Mouse (Mus musculus): ENCODE measurements around the gene Cmip. TPM values are rescaled to one million over a fixed set of nuclear protein-coding genes. Genes with fewer than 3 reads are reported as not detected.

Gene Cmip
- polyA plus RNA-seq, 1 experiment from 2014 or later = 10.5 TPM

DNA sequence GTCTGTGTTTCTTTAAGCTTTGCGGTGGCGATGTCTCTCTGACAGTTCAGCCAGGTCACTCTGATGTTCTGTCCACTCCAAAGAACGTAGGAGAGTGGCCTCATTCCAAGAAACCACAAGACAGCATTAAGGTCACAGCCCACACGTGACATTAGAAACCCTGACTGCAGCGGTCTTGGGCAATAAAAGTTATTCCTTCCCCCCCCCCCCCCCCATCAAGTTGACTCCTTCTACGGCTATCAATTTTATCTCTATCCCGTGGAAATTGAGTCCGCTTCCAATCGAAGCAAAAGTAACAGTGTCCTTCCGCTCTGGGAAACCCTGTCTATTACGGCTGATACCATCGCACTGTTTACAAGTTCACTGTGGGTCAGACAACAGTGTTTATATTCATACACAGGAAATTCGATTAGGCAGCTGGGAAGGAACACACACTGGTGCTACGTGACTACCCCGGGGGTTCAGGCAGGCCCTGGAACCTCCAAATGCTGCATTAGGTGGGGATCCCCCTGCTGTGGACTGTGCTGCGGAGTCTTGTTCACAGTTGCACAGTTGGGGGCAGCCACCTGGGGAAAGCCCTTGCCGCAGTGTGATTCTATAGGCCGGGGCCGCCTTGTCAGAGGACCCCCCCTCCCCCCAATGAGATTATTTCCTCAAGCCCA, 82.6 kb downstream of the Cmip start:
- Histone ChIP-seq H3K4me1 (replicated peaks) (peaks cover 66% of the 10 kb centered on the region), H3K9me3 (replicated peaks) (no peaks in the 10 kb centered on the region), H3K27ac (ENCODE audit: poor library complexity, severe bottlenecking) (no peak overlapping the region), H3K4me3 (no peak overlapping the region), H3K4me2 (peak overlapping the region; percentile 23), H3K9ac (no peak overlapping the region; the same call in 1 of the 2 replicates), H3K36me3 (no peaks in the 10 kb centered on the region), H3K27me3 (replicated peaks) (no peaks in the 10 kb centered on the region)
- no peak for ATAC-seq (ENCODE audit: insufficient number of reproducible peaks, low FRiP score)
- 29% methylated on average over 19 of the region's 19 CpGs for WGBS

DNA sequence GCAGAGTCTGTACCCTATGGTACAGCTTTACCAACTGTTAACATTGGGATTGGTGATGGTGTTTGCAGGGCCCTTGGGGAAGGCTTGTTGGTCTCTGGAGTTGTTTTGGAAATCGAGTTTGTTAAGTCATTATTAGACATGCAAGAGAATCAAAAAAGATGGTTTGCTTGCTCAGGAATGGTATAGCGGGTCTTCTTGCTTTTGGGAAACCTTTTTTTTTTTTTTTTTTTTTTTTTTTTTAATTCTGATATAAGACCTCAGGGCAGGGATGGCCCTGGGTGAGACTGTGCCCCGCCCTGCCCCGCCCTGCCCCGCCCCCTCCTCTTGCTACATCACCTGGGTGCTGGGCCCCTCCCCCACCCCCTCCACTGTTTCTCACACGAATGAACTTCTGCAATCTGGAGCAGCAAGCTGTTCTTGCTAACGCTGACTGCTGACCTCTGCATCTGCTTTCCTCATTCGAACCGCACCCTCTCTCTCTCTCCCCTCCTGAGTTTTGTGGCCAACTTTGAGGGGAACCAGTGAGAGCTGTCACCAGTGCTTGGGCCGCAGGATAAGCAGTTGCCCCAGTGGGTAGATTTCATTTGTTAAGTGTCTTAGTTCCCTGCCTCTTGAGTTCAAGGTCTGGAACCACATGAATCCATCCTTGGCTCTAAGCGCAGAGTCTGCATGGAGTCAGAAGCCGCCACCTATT, 83.2 kb downstream of the Cmip start:
- no peak overlapping the region for H3K9ac ChIP-seq
- H3K4me1 ChIP-seq (replicated peaks) = peaks cover 66% of the 10 kb centered on the region
- no peaks in the 10 kb centered on the region for H3K36me3 ChIP-seq
- no peaks in the 10 kb centered on the region for H3K27me3 ChIP-seq (replicated peaks)
- no peak overlapping the region for H3K4me3 ChIP-seq
- 31% methylated on average over 12 of the region's 12 CpGs for WGBS
- peak overlapping the region; percentile 23; the same call in 1 of the 2 replicates for H3K4me2 ChIP-seq
- no peaks in the 10 kb centered on the region for H3K9me3 ChIP-seq (replicated peaks)
- no peak overlapping the region for H3K27ac ChIP-seq (ENCODE audit: poor library complexity, severe bottlenecking)
- no peak for ATAC-seq (ENCODE audit: insufficient number of reproducible peaks, low FRiP score)

DNA sequence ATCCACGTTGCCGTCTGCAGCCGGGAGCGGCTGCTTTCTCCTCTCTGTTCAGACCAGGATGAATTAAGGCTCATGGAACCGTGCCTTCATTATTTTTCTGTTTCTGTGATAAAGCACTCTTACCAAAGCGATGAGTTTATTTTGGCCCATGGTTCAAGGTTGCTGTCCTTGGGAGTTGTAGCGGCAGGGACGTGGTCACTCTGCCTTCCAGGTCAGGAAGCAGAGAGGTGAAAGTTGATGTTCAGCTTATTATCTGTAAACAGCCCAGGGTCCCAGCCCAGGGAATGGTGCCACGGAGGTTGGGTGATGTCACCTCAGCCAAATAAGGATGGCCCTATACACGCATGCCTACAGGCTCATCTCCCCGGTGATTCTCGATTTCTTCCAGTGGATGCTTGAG, 83.9 kb downstream of the Cmip start:
- Histone ChIP-seq H3K27me3 (replicated peaks) (no peaks in the 10 kb centered on the region), H3K4me2 (no peak overlapping the region)

DNA sequence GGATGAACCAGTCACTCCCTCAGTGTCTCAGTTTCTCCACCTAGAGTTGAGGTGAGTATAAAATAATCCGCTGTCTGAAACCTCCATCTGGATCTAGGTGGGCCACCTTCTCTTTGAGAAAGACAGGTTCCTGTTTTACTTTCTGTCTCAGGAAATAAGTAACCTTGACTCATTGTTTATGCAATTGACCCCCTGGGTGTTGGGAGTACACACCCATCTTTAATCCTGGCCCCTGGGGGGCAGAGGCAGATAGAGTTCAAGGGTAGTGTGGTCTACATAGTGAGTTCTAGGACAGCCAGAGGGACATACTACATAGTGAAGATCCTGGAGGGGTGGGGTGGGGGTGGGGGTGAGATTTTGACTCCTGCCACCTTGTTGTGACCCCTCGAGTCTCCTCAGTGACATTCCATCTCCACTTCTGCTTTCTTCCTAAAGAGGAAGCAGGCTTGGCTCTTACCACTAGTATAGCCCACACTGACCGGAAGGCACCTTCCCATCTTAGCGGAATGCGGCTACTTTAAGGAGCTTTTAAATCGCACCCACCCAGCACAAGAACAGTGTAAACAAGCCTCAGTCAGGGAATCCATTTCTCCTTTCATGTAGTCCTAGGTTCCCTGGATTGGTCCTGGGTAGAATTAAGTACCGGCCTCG, 86.0 kb downstream of the Cmip start:
- Histone ChIP-seq H3K4me3 (no peak overlapping the region), H3K9me3 (replicated peaks) (no peaks in the 10 kb centered on the region), H3K4me1 (replicated peaks) (peaks cover 61% of the 10 kb centered on the region), H3K27me3 (replicated peaks) (no peaks in the 10 kb centered on the region), H3K27ac (ENCODE audit: poor library complexity, severe bottlenecking) (no peak overlapping the region), H3K36me3 (no peaks in the 10 kb centered on the region), H3K9ac (no peak overlapping the region), H3K4me2 (peak overlapping the region; percentile 7; the same call in 1 of the 2 replicates)
- ATAC-seq (ENCODE audit: insufficient number of reproducible peaks, low FRiP score) = no peak
- 66% methylated on average over 8 of the region's 8 CpGs for WGBS

More for the DNA sequence above, 83.9 kb downstream of the Cmip start:
- Histone ChIP-seq H3K36me3 (no peaks in the 10 kb centered on the region), H3K4me1 (replicated peaks) (peaks cover 62% of the 10 kb centered on the region), H3K27ac (ENCODE audit: poor library complexity, severe bottlenecking) (no peak overlapping the region), H3K9ac (no peak overlapping the region), H3K9me3 (replicated peaks) (no peaks in the 10 kb centered on the region), H3K4me3 (no peak overlapping the region)
- 88% methylated on average over 12 of the region's 12 CpGs for WGBS
- ATAC-seq (ENCODE audit: insufficient number of reproducible peaks, low FRiP score) = no peak

DNA sequence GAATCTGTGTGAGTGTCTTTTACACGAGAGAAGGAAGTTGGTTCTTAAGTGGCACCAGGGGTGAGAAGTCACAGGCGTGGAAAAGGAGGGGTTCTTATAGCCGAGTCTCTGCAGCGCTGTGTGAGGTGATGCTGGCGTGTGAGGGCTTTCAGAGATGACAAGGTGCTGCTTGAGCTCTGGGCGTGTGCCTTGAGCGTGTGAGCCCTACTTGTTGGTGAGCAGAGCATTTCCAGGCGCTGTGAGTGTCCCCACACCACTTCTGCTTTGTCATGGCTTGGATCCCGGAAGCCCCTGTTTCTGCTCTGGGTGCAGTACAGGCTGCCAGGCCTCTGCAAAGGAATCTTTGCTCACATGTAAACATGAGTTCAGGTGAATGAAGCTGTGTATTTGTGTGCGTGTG, 86.6 kb downstream of the Cmip start:
- Histone ChIP-seq H3K27me3 (replicated peaks) (no peaks in the 10 kb centered on the region), H3K4me1 (replicated peaks) (peaks cover 61% of the 10 kb centered on the region), H3K9me3 (replicated peaks) (no peaks in the 10 kb centered on the region), H3K36me3 (no peaks in the 10 kb centered on the region), H3K27ac (ENCODE audit: poor library complexity, severe bottlenecking) (no peak overlapping the region; the same call in 1 of the 2 replicates), H3K4me2 (peak overlapping the region; percentile 7; the same call in 1 of the 2 replicates), H3K9ac (no peak overlapping the region), H3K4me3 (no peak overlapping the region)
- WGBS = 51% methylated on average over 10 of the region's 10 CpGs
- no peak for ATAC-seq (ENCODE audit: insufficient number of reproducible peaks, low FRiP score)

DNA sequence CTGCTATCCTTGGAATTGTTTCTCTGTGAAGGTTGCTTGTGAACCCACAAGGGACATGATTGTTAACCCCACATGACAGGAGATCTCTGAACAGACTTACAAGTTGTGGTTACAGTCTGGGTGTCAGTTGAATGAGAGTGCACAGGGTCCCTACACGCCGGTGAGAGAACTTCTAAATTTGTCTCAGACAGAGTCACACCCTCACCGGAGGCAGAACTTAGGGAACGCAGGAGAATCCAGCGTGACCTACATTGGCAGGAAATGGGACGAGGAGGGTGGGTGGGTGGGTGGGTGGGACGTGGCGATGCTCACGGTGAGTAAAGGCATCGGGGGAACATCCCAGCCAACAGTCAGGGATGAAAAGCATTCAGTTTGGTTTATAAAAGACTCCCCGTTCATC, 88.0 kb downstream of the Cmip start:
- Histone ChIP-seq H3K4me1 (replicated peaks) (peaks cover 47% of the 10 kb centered on the region), H3K4me2 (no peak overlapping the region), H3K27ac (ENCODE audit: poor library complexity, severe bottlenecking) (no peak overlapping the region), H3K9ac (no peak overlapping the region), H3K27me3 (replicated peaks) (no peaks in the 10 kb centered on the region), H3K36me3 (no peaks in the 10 kb centered on the region), H3K4me3 (no peak overlapping the region), H3K9me3 (replicated peaks) (no peaks in the 10 kb centered on the region)
- ATAC-seq (ENCODE audit: insufficient number of reproducible peaks, low FRiP score) = no peak
- WGBS = 48% methylated on average over 11 of the region's 11 CpGs

DNA sequence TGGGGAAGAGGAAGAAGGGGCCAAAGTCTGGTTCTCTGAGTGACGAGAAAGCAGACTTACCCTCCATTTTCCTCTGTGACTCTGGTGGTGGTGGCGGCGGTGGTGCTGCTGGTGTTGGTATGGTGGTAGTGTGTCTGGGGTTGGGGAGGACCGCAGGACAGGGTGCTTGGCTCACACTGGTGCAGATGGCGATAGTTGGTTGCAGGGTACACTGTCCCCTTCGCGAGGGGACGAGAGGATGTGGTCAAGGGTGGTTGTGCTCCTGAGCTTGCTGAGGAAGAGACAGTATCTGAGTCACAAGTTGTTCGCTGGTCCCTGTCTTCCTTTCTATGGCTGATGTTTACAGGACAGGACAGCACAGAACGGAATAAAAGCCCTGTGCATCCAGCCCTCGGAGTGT, 88.5 kb downstream of the Cmip start:
- peaks cover 43% of the 10 kb centered on the region for H3K4me1 ChIP-seq (replicated peaks)
- WGBS = 88% methylated on average over 11 of the region's 11 CpGs
- H3K27me3 ChIP-seq (replicated peaks) = no peaks in the 10 kb centered on the region
- no peak overlapping the region for H3K4me3 ChIP-seq
- H3K4me2 ChIP-seq = no peak overlapping the region
- H3K27ac ChIP-seq (ENCODE audit: poor library complexity, severe bottlenecking) = no peak overlapping the region
- no peaks in the 10 kb centered on the region for H3K36me3 ChIP-seq
- no peaks in the 10 kb centered on the region for H3K9me3 ChIP-seq (replicated peaks)
- no peak for ATAC-seq (ENCODE audit: insufficient number of reproducible peaks, low FRiP score)
- H3K9ac ChIP-seq = no peak overlapping the region

DNA sequence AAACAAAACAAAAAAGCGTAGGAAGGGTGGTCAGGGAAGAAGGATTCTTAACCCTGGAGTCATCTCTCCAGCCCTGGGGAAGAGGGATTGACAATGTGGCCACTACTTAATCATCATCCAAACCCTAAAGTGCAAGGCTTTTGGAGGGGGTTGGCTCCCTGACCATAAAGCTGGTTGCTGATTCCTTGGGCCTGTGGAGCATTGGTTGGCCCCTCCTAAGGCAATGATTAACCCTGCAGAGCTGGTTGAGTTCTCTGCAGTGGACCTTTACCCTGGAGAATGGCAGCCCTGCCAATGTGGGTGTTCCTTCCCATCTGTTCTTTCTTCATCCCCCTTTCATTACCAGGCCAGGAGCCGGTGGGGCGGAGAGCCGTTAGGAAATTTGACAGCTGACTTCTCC, 90.7 kb downstream of the Cmip start:
- peaks cover 43% of the 10 kb centered on the region for H3K4me1 ChIP-seq (replicated peaks)
- no peak overlapping the region for H3K4me3 ChIP-seq
- no peak overlapping the region for H3K4me2 ChIP-seq
- H3K9ac ChIP-seq = no peak overlapping the region
- no peak for ATAC-seq (ENCODE audit: insufficient number of reproducible peaks, low FRiP score)
- WGBS = 95% methylated on average over 4 of the region's 4 CpGs
- no peaks in the 10 kb centered on the region for H3K36me3 ChIP-seq
- H3K27ac ChIP-seq (ENCODE audit: poor library complexity, severe bottlenecking) = no peak overlapping the region
- H3K9me3 ChIP-seq (replicated peaks) = no peaks in the 10 kb centered on the region
- H3K27me3 ChIP-seq (replicated peaks) = no peaks in the 10 kb centered on the region

DNA sequence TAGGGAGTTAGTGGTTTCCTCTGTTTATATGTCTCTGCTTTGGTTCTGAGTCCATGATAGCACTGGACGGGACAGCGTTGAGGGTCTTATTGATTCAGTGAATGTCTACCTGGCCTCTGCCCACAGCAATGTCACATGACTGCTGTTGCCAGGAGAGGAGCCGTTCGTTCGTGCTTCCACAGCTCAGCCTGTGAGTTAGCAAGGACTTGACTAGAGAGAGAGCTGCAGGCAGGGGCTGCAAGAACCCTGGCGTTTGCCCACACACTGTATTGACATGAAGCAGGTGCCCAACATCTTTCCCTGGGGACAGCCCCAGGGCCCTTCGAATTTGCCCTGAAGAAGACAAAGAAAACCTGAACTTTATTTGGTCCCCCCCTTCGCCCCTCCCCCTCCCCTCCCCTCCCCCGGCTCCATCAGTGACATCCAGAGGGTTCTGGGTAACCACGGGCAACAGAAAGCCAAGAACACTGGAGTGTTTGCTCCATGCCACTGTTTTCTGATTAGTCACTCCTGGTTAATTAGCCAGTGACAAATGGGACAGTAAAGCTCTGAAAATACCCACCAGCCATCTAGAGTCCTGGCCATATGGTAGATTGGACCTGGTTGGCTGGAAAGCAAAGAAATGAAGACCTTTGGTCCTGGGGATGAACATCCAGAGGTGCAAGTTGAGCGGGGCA, 92.0 kb downstream of the Cmip start:
- no peaks in the 10 kb centered on the region for H3K27me3 ChIP-seq (replicated peaks)
- peaks cover 30% of the 10 kb centered on the region for H3K4me1 ChIP-seq (replicated peaks)
- no peaks in the 10 kb centered on the region for H3K36me3 ChIP-seq
- H3K9me3 ChIP-seq (replicated peaks) = no peaks in the 10 kb centered on the region
- H3K4me2 ChIP-seq = no peak overlapping the region
- no peak overlapping the region for H3K9ac ChIP-seq
- 65% methylated on average over 11 of the region's 11 CpGs for WGBS
- H3K4me3 ChIP-seq = no peak overlapping the region
- no peak overlapping the region for H3K27ac ChIP-seq (ENCODE audit: poor library complexity, severe bottlenecking)
- ATAC-seq (ENCODE audit: insufficient number of reproducible peaks, low FRiP score) = no peak

DNA sequence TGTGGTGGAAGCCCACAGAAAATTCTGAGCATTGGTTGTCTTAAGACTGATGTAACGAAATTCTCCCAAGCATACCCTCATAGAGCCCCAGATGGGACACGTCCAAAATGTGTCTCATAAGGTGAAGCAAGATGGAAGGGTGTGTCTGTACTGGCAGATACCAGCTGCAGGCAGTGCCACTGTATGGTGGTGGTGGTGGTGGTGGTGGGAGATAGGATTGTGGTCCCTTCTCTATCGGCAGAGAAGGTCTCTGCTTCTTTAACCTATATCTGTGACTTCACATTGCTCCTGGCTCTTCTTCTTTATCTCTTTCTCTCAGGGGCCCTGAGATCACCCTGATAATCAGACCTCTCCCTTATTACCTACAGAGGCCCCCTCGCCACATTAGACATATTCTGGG, 92.7 kb downstream of the Cmip start:
- Histone ChIP-seq H3K36me3 (no peaks in the 10 kb centered on the region), H3K4me3 (no peak overlapping the region), H3K27ac (ENCODE audit: poor library complexity, severe bottlenecking) (no peak overlapping the region), H3K9ac (no peak overlapping the region), H3K9me3 (replicated peaks) (no peaks in the 10 kb centered on the region), H3K27me3 (replicated peaks) (no peaks in the 10 kb centered on the region), H3K4me2 (no peak overlapping the region), H3K4me1 (replicated peaks) (peaks cover 24% of the 10 kb centered on the region)
- WGBS = 78% methylated on average over 4 of the region's 4 CpGs
- no peak for ATAC-seq (ENCODE audit: insufficient number of reproducible peaks, low FRiP score)

DNA sequence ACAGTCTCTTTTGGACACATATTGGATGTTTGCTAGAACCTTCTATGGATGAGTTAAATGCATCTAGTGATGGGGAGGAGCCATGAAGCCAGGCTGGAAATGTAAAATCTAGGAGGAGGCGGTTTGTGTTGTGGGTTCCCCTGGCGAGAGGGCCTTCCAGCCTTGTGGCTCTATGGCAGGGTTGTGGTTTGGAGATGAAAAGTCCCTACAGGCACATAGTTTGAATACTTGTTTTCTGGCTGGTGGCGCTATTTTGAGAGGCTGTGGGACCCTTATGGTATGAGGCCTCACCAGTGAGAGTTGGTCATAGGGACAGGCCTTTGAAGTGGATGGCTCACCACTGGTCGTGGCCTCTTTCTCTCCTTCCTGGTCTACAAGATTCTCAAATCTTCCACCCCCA, 95.2 kb downstream of the Cmip start:
- Histone ChIP-seq H3K27me3 (replicated peaks) (no peaks in the 10 kb centered on the region), H3K4me2 (no peak overlapping the region), H3K9me3 (replicated peaks) (no peaks in the 10 kb centered on the region), H3K4me3 (no peak overlapping the region), H3K27ac (ENCODE audit: poor library complexity, severe bottlenecking) (no peak overlapping the region), H3K4me1 (replicated peaks) (peaks cover 33% of the 10 kb centered on the region), H3K36me3 (no peaks in the 10 kb centered on the region), H3K9ac (no peak overlapping the region)
- 74% methylated on average over 4 of the region's 4 CpGs for WGBS
- no peak for ATAC-seq (ENCODE audit: insufficient number of reproducible peaks, low FRiP score)

All from heart, embryonic 12.5 days (tissue).